Mouse (Mus musculus) liver, embryonic 13.5 days (tissue): ENCODE measurements around the gene Tbata. TPM values are rescaled to one million over a fixed set of nuclear protein-coding genes. Genes with fewer than 3 reads are reported as not detected.

ENCODE experiments used
- ATAC-seq: fragments of 200-750 bp; cut with Nextera tagmentation; 2 replicates; pipeline ENCODE4 v1.8.0; 2017; ENCODE audit warnings: low read depth, mild to moderate bottlenecking, moderate number of reproducible peaks, moderate library complexity
- DNase-seq: peaks from one replicate; pipeline ENCODE4 v3.0.0; 2022
- H3K27ac ChIP-seq: fragments of 300-500 bp; sonication (generic); 2 replicates; pipeline ENCODE4 v1.5.1; 2015; ENCODE audit warnings: moderate library complexity, mild to moderate bottlenecking, inconsistent platforms
- H3K27me3 ChIP-seq: fragments of 300-500 bp; sonication (generic); 2 replicates; pipeline ENCODE4 v1.6.1; 2015; ENCODE audit warnings: mild to moderate bottlenecking, inconsistent platforms
- H3K36me3 ChIP-seq: fragments of 300-500 bp; sonication (generic); 2 replicates; pipeline ENCODE4 v1.6.1; 2015; ENCODE audit warnings: mild to moderate bottlenecking, inconsistent platforms
- H3K4me1 ChIP-seq: fragments of 300-500 bp; sonication (generic); replicated peaks from 2 replicates; pipeline ENCODE4 v1.6.1; 2015; ENCODE audit warnings: inconsistent platforms
- H3K4me2 ChIP-seq: fragments of 300-500 bp; sonication (generic); 2 replicates; pipeline ENCODE4 v1.6.1; 2015; ENCODE audit warnings: inconsistent platforms, mild to moderate bottlenecking, moderate library complexity
- H3K4me3 ChIP-seq: fragments of 300-500 bp; sonication (generic); replicated peaks from 2 replicates; pipeline ENCODE4 v1.5.1; 2015; ENCODE audit warnings: mild to moderate bottlenecking, inconsistent platforms
- H3K9ac ChIP-seq: fragments of 300-500 bp; sonication (generic); 2 replicates; pipeline ENCODE4 v1.6.1; 2015; ENCODE audit warnings: mild to moderate bottlenecking, inconsistent platforms
- H3K9me3 ChIP-seq: fragments of 300-500 bp; sonication (generic); replicated peaks from 2 replicates; pipeline ENCODE4 v1.6.1; 2016; ENCODE audit warnings: inconsistent platforms
- WGBS: fragments of 180-500 bp; shearing (Covaris S2); methylation state at CpG from one replicate; pipeline ENCODE4 v1.1.7; 2015; ENCODE audit not compliant: insufficient replicate concordance; 5-methylcytosine and 5-hydroxymethylcytosine counted together
- polyA plus RNA-seq: library from polyadenylated mRNA; unstranded; fragments of >200 nt; fragmentation: Nextera tagmentation; extraction: Ambion mirVana; gene quantifications from 2 replicates; pipeline ENCODE4 v1.2.1, GENCODE M21; 2015

Tbata gene
- polyA plus RNA-seq, 1 experiment from 2014 or later, result not detected

GRCm38 (mm10) chr10:61194611-61195010, 22.9 kb downstream of the Tbata start:
- no peak overlapping the region for H3K27ac ChIP-seq
- no peak overlapping the region for H3K9ac ChIP-seq
- H3K4me1 ChIP-seq, result no peaks in the 10 kb centered on the region
- H3K9me3 ChIP-seq, result no peaks in the 10 kb centered on the region
- H3K4me2 ChIP-seq, result no peak overlapping the region
- 67% methylated on average over 9 of the region's 9 CpGs for WGBS
- DNase-seq (no peak), ATAC-seq (no peak)
- no peak overlapping the region for H3K4me3 ChIP-seq
- no peaks in the 10 kb centered on the region for H3K27me3 ChIP-seq
- H3K36me3 ChIP-seq, result no peaks in the 10 kb centered on the region

- DNase-seq (no peak), ATAC-seq (no peak)
- no peak overlapping the region for H3K27ac ChIP-seq
- no peaks in the 10 kb centered on the region for H3K36me3 ChIP-seq
- H3K27me3 ChIP-seq, result no peaks in the 10 kb centered on the region
- H3K4me2 ChIP-seq, result no peak overlapping the region
- H3K9me3 ChIP-seq, result no peaks in the 10 kb centered on the region
- H3K4me3 ChIP-seq, result no peak overlapping the region
- WGBS, result 66% methylated on average over 8 of the region's 8 CpGs
- H3K9ac ChIP-seq, result no peak overlapping the region
- no peaks in the 10 kb centered on the region for H3K4me1 ChIP-seq
These were observed 23.5 kb downstream of the Tbata start for GRCm38 (mm10) chr10:61195216-61195615.

GRCm38 (mm10) chr10:61195718-61196291, 24.1 kb downstream of the Tbata start:
- Histone ChIP-seq H3K9ac (no peak overlapping the region), H3K4me1 (no peaks in the 10 kb centered on the region), H3K27ac (no peak overlapping the region), H3K36me3 (no peaks in the 10 kb centered on the region), H3K27me3 (no peaks in the 10 kb centered on the region), H3K4me2 (no peak overlapping the region), H3K9me3 (no peaks in the 10 kb centered on the region), H3K4me3 (no peak overlapping the region)
- ATAC-seq (no peak), DNase-seq (no peak)
- WGBS, result 67% methylated on average over 5 of the region's 5 CpGs

GRCm38 (mm10) chr10:61199566-61200213, 27.9 kb downstream of the Tbata start:
- Histone ChIP-seq H3K4me2 (no peak overlapping the region), H3K9me3 (no peaks in the 10 kb centered on the region), H3K27ac (no peak overlapping the region), H3K9ac (no peak overlapping the region), H3K27me3 (no peaks in the 10 kb centered on the region), H3K4me1 (no peaks in the 10 kb centered on the region), H3K36me3 (no peaks in the 10 kb centered on the region), H3K4me3 (no peak overlapping the region)
- 23% methylated on average over 11 of the region's 11 CpGs for WGBS
- DNase-seq, result peak; percentile 18
- no peak for ATAC-seq

GRCm38 (mm10) chr10:61200232-61200820, 28.6 kb downstream of the Tbata start:
- no peak overlapping the region for H3K4me3 ChIP-seq
- no peak overlapping the region for H3K9ac ChIP-seq
- ATAC-seq (no peak), DNase-seq (no peak)
- H3K4me1 ChIP-seq, result no peaks in the 10 kb centered on the region
- H3K27ac ChIP-seq, result no peak overlapping the region
- no peaks in the 10 kb centered on the region for H3K36me3 ChIP-seq
- no peaks in the 10 kb centered on the region for H3K9me3 ChIP-seq
- H3K4me2 ChIP-seq, result no peak overlapping the region
- H3K27me3 ChIP-seq, result no peaks in the 10 kb centered on the region
- 59% methylated on average over 7 of the region's 7 CpGs for WGBS

GRCm38 (mm10) chr10:61200998-61201397, 29.2 kb downstream of the Tbata start:
- H3K27me3 ChIP-seq, result no peaks in the 10 kb centered on the region
- 52% methylated on average over 9 of the region's 9 CpGs for WGBS
- ATAC-seq, result no peak

GRCm38 (mm10) chr10:61201596-61202318, 30.0 kb downstream of the Tbata start:
- ATAC-seq (no peak), DNase-seq (no peak)
- H3K27me3 ChIP-seq, result no peaks in the 10 kb centered on the region
- no peak overlapping the region for H3K9ac ChIP-seq
- H3K36me3 ChIP-seq, result no peaks in the 10 kb centered on the region
- no peaks in the 10 kb centered on the region for H3K9me3 ChIP-seq
- H3K4me1 ChIP-seq, result no peaks in the 10 kb centered on the region
- 55% methylated on average over 12 of the region's 12 CpGs for WGBS
- no peak overlapping the region for H3K4me3 ChIP-seq
- no peak overlapping the region for H3K4me2 ChIP-seq
- no peak overlapping the region for H3K27ac ChIP-seq

More at GRCm38 (mm10) chr10:61200998-61201397, 29.2 kb downstream of the Tbata start:
- Histone ChIP-seq H3K9me3 (no peaks in the 10 kb centered on the region), H3K36me3 (no peaks in the 10 kb centered on the region), H3K4me2 (no peak overlapping the region), H3K4me1 (no peaks in the 10 kb centered on the region), H3K4me3 (no peak overlapping the region), H3K27ac (no peak overlapping the region), H3K9ac (no peak overlapping the region)
- no peak for DNase-seq

GRCm38 (mm10) chr10:61203930-61204329, 32.2 kb downstream of the Tbata start:
- Histone ChIP-seq H3K27me3 (no peaks in the 10 kb centered on the region), H3K27ac (no peak overlapping the region), H3K4me1 (no peaks in the 10 kb centered on the region), H3K9me3 (no peaks in the 10 kb centered on the region), H3K4me2 (no peak overlapping the region), H3K9ac (no peak overlapping the region), H3K36me3 (no peaks in the 10 kb centered on the region), H3K4me3 (no peak overlapping the region)
- DNase-seq (no peak), ATAC-seq (no peak)
- 27% methylated on average over 3 of the region's 3 CpGs for WGBS

- 54% methylated on average over 9 of the region's 9 CpGs for WGBS
These were observed 36.4 kb downstream of the Tbata start for GRCm38 (mm10) chr10:61208114-61208684.

GRCm38 (mm10) chr10:61211105-61211504, 39.4 kb downstream of the Tbata start:
- Histone ChIP-seq H3K9ac (no peak overlapping the region), H3K4me3 (no peak overlapping the region), H3K4me2 (no peak overlapping the region), H3K4me1 (0 out of 2 replicates have a peak, but pooled peaks cover 4% of the 10 kb centered on the region), H3K36me3 (no peaks in the 10 kb centered on the region), H3K9me3 (0 out of 2 replicates have a peak, but pooled peaks cover 4% of the 10 kb centered on the region), H3K27me3 (peaks cover 6% of the 10 kb centered on the region; the same call in 1 of the 2 replicates), H3K27ac (no peak overlapping the region)
- WGBS, result 56% methylated on average over 4 of the region's 4 CpGs
- ATAC-seq, result no peak
- no peak for DNase-seq

More at GRCm38 (mm10) chr10:61208114-61208684, 36.4 kb downstream of the Tbata start:
- no peak for DNase-seq
- no peak overlapping the region for H3K4me3 ChIP-seq
- H3K4me1 ChIP-seq, result 0 out of 2 replicates have a peak, but pooled peaks cover 4% of the 10 kb centered on the region
- no peak for ATAC-seq
- H3K27ac ChIP-seq, result no peak overlapping the region
- no peaks in the 10 kb centered on the region for H3K36me3 ChIP-seq
- H3K9ac ChIP-seq, result no peak overlapping the region
- peaks cover 2% of the 10 kb centered on the region; the same call in 1 of the 2 replicates for H3K27me3 ChIP-seq
- no peak overlapping the region for H3K4me2 ChIP-seq
- H3K9me3 ChIP-seq, result no peaks in the 10 kb centered on the region

- Histone ChIP-seq H3K27ac (no peak overlapping the region), H3K9ac (no peak overlapping the region), H3K4me2 (no peak overlapping the region), H3K36me3 (no peaks in the 10 kb centered on the region), H3K9me3 (0 out of 2 replicates have a peak, but pooled peaks cover 4% of the 10 kb centered on the region), H3K27me3 (peaks cover 6% of the 10 kb centered on the region; the same call in 1 of the 2 replicates), H3K4me3 (no peak overlapping the region), H3K4me1 (0 out of 2 replicates have a peak, but pooled peaks cover 4% of the 10 kb centered on the region)
- 11% methylated on average over 13 of the region's 13 CpGs for WGBS
- DNase-seq (no peak), ATAC-seq (no peak)
These were observed 40.0 kb downstream of the Tbata start for GRCm38 (mm10) chr10:61211743-61212142.
